ENCODE assay signal across 32 mouse cellular contexts in genomic region chr1:132246641-132247040, GRCm38 (mm10). TPM values are rescaled to one million over a fixed set of nuclear protein-coding genes. Genes with fewer than 3 reads are reported as not detected.
DNase-seq lines count a peak whose midpoint lies in the region; ATAC-seq and TF ChIP-seq lines count a peak whose summit lies in the region.
"Had no signal": no experiment of that assay in that cellular context is flagged by ENCODE, and none has a peak within 500 bp of the region (broad histone marks: within the 10 kb centered on the region; RNA-seq: fewer than 3 reads in every experiment).

No protein-coding gene starts in this region.

- intact Hi-C loops in heart, postnatal 10 days (cut with DNase I) = no loop called here

- no peak for ATAC-seq in kidney, embryonic 14.5 days (ENCODE audit: low FRiP score, low TSS enrichment)
- no peak for ATAC-seq in midbrain, embryonic 13.5 days
- ATAC-seq: forebrain, embryonic 13.5 days; forebrain, embryonic 16.5 days; hindbrain, embryonic 16.5 days; Patski had no signal

- no peaks in the 10 kb centered on the region for H3K36me3 ChIP-seq in kidney, embryonic 14.5 days (ENCODE audit: control insufficient read depth, insufficient read depth, low read length)
- no peaks in the 10 kb centered on the region for H3K36me3 ChIP-seq in E14TG2a.4 (ENCODE audit: insufficient read depth, low read length)
- no peaks in the 10 kb centered on the region for H3K36me3 ChIP-seq in midbrain, embryonic 13.5 days
- H3K36me3 ChIP-seq: forebrain, embryonic 10.5 days; G1E; hindbrain, embryonic 10.5 days had no signal

- H3K27me3 ChIP-seq in kidney, embryonic 14.5 days (ENCODE audit: control insufficient read depth, insufficient read depth, low read length) = no peaks in the 10 kb centered on the region
- H3K27me3 ChIP-seq in E14TG2a.4 (ENCODE audit: insufficient read depth, low read length) = no peaks in the 10 kb centered on the region; the same call in 1 of the 2 replicates
- no peaks in the 10 kb centered on the region for H3K27me3 ChIP-seq in midbrain, embryonic 13.5 days
- H3K27me3 ChIP-seq: forebrain, embryonic 13.5 days; hindbrain, embryonic 13.5 days; Patski had no signal

- no peak overlapping the region for H3K27ac ChIP-seq in kidney, embryonic 14.5 days (ENCODE audit: low read depth, low read length)
- no peak overlapping the region for H3K27ac ChIP-seq in midbrain, embryonic 13.5 days
- H3K27ac ChIP-seq: forebrain, embryonic 10.5 days; forebrain, embryonic 13.5 days; hindbrain, embryonic 10.5 days; hindbrain, embryonic 13.5 days had no signal

- no peaks in the 10 kb centered on the region for H3K9me3 ChIP-seq in kidney, embryonic 14.5 days (ENCODE audit: control insufficient read depth, low read length)
- no peaks in the 10 kb centered on the region for H3K9me3 ChIP-seq in E14TG2a.4 (ENCODE audit: low read length)
- H3K9me3 ChIP-seq in midbrain, embryonic 13.5 days = no peaks in the 10 kb centered on the region
- H3K9me3 ChIP-seq: forebrain, embryonic 10.5 days; forebrain, embryonic 13.5 days; G1E; hindbrain, embryonic 10.5 days; hindbrain, embryonic 13.5 days had no signal

- 0 out of 2 replicates have a peak, but pooled peaks have one; percentile 2 for TF ChIP-seq CTCF in E14TG2a.4 (conservative IDR thresholded peaks at IDR 0.05; ENCODE audit: low read length)

- no peak overlapping the region for H3K4me3 ChIP-seq in kidney, embryonic 14.5 days (ENCODE audit: low read length)
- no peak overlapping the region for H3K4me3 ChIP-seq in E14TG2a.4 (replicated peaks; ENCODE audit: low read length)
- H3K4me3 ChIP-seq in midbrain, embryonic 13.5 days (replicated peaks) = no peak overlapping the region
- H3K4me3 ChIP-seq: forebrain, embryonic 10.5 days; forebrain, embryonic 13.5 days; hindbrain, embryonic 10.5 days; hindbrain, embryonic 13.5 days had no signal

- H3K9ac ChIP-seq in kidney, embryonic 14.5 days (ENCODE audit: low read depth, low read length) = no peak overlapping the region
- H3K9ac ChIP-seq in midbrain, embryonic 13.5 days (replicated peaks) = no peak overlapping the region
- H3K9ac ChIP-seq: forebrain, embryonic 13.5 days; hindbrain, embryonic 13.5 days had no signal

- 84% methylated on average over 4 of the region's 4 CpGs for WGBS in kidney, embryonic 14.5 days
- 87% methylated on average over 4 of the region's 4 CpGs for WGBS in midbrain, embryonic 13.5 days

- peak; percentile 27 for DNase-seq in heart, adult 11 months
- DNase-seq in heart, postnatal 10 days = no peak
- DNase-seq in kidney, adult 18-20 months = peak; percentile 26
- no peak for DNase-seq in kidney, postnatal 10 days
- peak; percentile 77 for DNase-seq in kidney, adult 9 months
- DNase-seq: adrenal gland, postnatal 10 days; adrenal gland, postnatal 36 days; cerebellum, adult 18-20 months; cerebellum, adult 9-10 months; cerebellum, postnatal 14 days; gastrocnemius, postnatal 14 days had no signal

- H3K4me1 ChIP-seq in kidney, embryonic 14.5 days (ENCODE audit: control insufficient read depth, insufficient read depth, low read length) = no peaks in the 10 kb centered on the region
- peaks cover under 1% of the 10 kb centered on the region; the same call in 1 of the 2 replicates for H3K4me1 ChIP-seq in E14TG2a.4 (replicated peaks; ENCODE audit: low read depth, low read length)
- H3K4me1 ChIP-seq in midbrain, embryonic 13.5 days (replicated peaks) = no peaks in the 10 kb centered on the region
- H3K4me1 ChIP-seq: forebrain, embryonic 10.5 days; forebrain, embryonic 13.5 days; hindbrain, embryonic 10.5 days; hindbrain, embryonic 13.5 days had no signal

- H3K4me2 ChIP-seq in kidney, embryonic 14.5 days (replicated peaks; ENCODE audit: low read depth, low read length) = no peak overlapping the region
- H3K4me2 ChIP-seq in midbrain, embryonic 13.5 days (replicated peaks) = no peak overlapping the region
- H3K4me2 ChIP-seq: forebrain, embryonic 13.5 days; heart, embryonic 11.5 days; hindbrain, embryonic 13.5 days had no signal

RNA-seq across cellular contexts. Expression of gene Gm10188, which starts 17.1 kb away (rescaled TPM):
- not detected for total RNA-seq in heart, postnatal 10 days (2021)
- not detected in 2 replicates for polyA plus RNA-seq in kidney, embryonic 14.5 days (2014; fragmentation: Nextera tagmentation; extraction: Ambion mirVana)
- polyA plus RNA-seq in midbrain, embryonic 13.5 days (2015; fragmentation: Nextera tagmentation; extraction: Ambion mirVana) = 0.58 and 1.1 TPM in 2 replicates
- total RNA-seq: adrenal gland, adult 18-20 months; adrenal gland, postnatal 10 days; adrenal gland, postnatal 36 days; G1E; gastrocnemius, adult 18-20 months; gastrocnemius, postnatal 14 days; gastrocnemius, postnatal 4 days; heart, adult 18-20 months; heart, postnatal 36 days had no signal
- polyA plus RNA-seq: embryonic facial prominence, embryonic 11.5 days; embryonic facial prominence, embryonic 14.5 days; forebrain, embryonic 10.5 days; G1E; heart, embryonic 11.5 days; heart, embryonic 14.5 days; heart, postnatal 0 days; hindbrain, embryonic 16.5 days had no signal

RNA-seq across cellular contexts. Expression of gene Klhdc8a, which starts 51.8 kb away (rescaled TPM):
- total RNA-seq in heart, postnatal 10 days (2021) = 10 to 100 TPM; 17.7 to 27.5 TPM
- 1.3 and 1.4 TPM in 2 replicates for polyA plus RNA-seq in kidney, embryonic 14.5 days (2014; fragmentation: Nextera tagmentation; extraction: Ambion mirVana)
- polyA plus RNA-seq in midbrain, embryonic 13.5 days (2015; fragmentation: Nextera tagmentation; extraction: Ambion mirVana) = 6.3 and 6.7 TPM in 2 replicates
- polyA plus RNA-seq: G1E had no signal

RNA-seq across cellular contexts. Expression of gene AC124108.1, which starts 55.4 kb away (rescaled TPM):
- not detected for total RNA-seq in heart, postnatal 10 days (2021)
- polyA plus RNA-seq in kidney, embryonic 14.5 days (2014; fragmentation: Nextera tagmentation; extraction: Ambion mirVana) = 0.05 and 0.09 TPM in 2 replicates
- 5.6 and 6.1 TPM in 2 replicates for polyA plus RNA-seq in midbrain, embryonic 13.5 days (2015; fragmentation: Nextera tagmentation; extraction: Ambion mirVana)
- total RNA-seq: adrenal gland, adult 18-20 months; gastrocnemius, adult 18-20 months; gastrocnemius, postnatal 14 days; heart, postnatal 36 days had no signal
- polyA plus RNA-seq: G1E; heart, embryonic 14.5 days; heart, postnatal 0 days had no signal

RNA-seq across cellular contexts. Expression of gene Lemd1, which starts 55.4 kb away (rescaled TPM):
- not detected for total RNA-seq in heart, postnatal 10 days (2021)
- polyA plus RNA-seq in kidney, embryonic 14.5 days (2014; fragmentation: Nextera tagmentation; extraction: Ambion mirVana) = 0.37 TPM in 1 of 2 replicates, not detected in the other
- polyA plus RNA-seq in midbrain, embryonic 13.5 days (2015; fragmentation: Nextera tagmentation; extraction: Ambion mirVana) = 19.5 and 22.5 TPM in 2 replicates
- total RNA-seq: gastrocnemius, adult 18-20 months; gastrocnemius, postnatal 14 days; heart, adult 18-20 months; heart, postnatal 36 days had no signal
- polyA plus RNA-seq: G1E; heart, embryonic 11.5 days; heart, embryonic 14.5 days; heart, postnatal 0 days had no signal

Comparison
In these comparisons a context has a peak if more than half of its experiments do, and no peak if none do; other contexts are left out.
1. DNase-seq: peak in heart, adult 11 months (single experiment), kidney, adult 18-20 months (single experiment) and kidney, adult 9 months (single experiment); none in heart, postnatal 10 days (0 of 2) and kidney, postnatal 10 days (single experiment).